Mouse (Mus musculus): ENCODE results near the gene Daam1. TPM values are rescaled to one million over a fixed set of nuclear protein-coding genes. Genes with fewer than 3 reads are reported as not detected.

Gene Daam1
- polyA plus RNA-seq, 1 experiment, result 36.2 TPM

DNA sequence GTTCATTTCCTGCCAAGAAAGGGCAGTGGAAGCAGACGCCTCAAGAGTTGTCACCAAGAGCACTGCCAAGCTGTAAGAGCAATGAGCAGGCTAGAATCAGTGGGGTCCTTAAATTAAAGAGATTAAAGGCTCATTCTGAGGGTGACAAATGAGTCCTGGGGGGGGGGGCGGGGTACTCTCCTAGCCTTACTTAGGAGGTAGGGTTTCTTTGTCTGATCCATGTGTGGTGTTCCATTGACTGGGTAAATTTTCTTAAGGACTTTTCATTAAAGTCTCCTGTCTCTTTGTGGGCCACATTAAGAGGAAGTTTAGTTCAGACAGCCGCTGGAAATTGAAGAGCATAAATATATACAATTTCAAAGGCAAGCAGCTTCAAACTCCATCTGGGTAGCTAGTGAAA, 138.1 kb downstream of the Daam1 start:
- Histone ChIP-seq H3K27ac (ENCODE audit: control insufficient read depth, insufficient read depth, low read depth, low read length, poor library complexity) (no peak overlapping the region), H3K4me1 (ENCODE audit: control insufficient read depth, insufficient read depth, low read length) (no peaks in the 10 kb centered on the region), H3K4me3 (replicated peaks; ENCODE audit: control insufficient read depth, low read depth, low read length) (no peak overlapping the region)
- TF ChIP-seq POLR2A (IDR thresholded peaks at IDR 0.05; ENCODE audit: borderline replicate concordance, control insufficient read depth, low read depth, low read length), result no peak
- TF ChIP-seq CTCF (IDR thresholded peaks at IDR 0.05; ENCODE audit: control insufficient read depth, insufficient read depth, low read length), result no peak
- WGBS, result 35% methylated on average over 3 of the region's 3 CpGs

DNA sequence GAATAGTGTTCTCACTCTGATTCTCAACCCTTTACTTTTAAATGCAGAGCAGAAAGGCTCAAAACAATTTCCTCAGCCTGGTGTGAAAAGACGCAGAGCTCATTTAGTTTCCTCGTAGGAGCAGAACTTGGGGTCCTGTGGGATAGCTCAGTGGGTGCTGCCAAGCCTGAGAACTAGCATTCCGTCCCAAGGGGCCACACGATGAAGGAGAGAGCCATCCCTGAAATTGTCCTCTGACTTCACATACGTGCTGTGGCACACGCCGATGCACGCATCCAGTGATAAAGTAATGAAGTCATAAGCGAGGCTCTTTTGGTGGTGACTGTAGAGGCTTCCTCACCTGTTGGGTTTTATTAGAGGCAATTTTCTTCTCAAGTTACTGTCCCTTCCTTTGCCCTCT, 138.6 kb downstream of the Daam1 start:
- TF ChIP-seq POLR2A (IDR thresholded peaks at IDR 0.05; ENCODE audit: borderline replicate concordance, control insufficient read depth, low read depth, low read length) (no peak), CTCF (IDR thresholded peaks at IDR 0.05; ENCODE audit: control insufficient read depth, insufficient read depth, low read length) (no peak)
- Histone ChIP-seq H3K27ac (ENCODE audit: control insufficient read depth, insufficient read depth, low read depth, low read length, poor library complexity) (no peak overlapping the region), H3K4me1 (ENCODE audit: control insufficient read depth, insufficient read depth, low read length) (no peaks in the 10 kb centered on the region), H3K4me3 (replicated peaks; ENCODE audit: control insufficient read depth, low read depth, low read length) (no peak overlapping the region)
- WGBS, result 89% methylated on average over 9 of the region's 9 CpGs

DNA sequence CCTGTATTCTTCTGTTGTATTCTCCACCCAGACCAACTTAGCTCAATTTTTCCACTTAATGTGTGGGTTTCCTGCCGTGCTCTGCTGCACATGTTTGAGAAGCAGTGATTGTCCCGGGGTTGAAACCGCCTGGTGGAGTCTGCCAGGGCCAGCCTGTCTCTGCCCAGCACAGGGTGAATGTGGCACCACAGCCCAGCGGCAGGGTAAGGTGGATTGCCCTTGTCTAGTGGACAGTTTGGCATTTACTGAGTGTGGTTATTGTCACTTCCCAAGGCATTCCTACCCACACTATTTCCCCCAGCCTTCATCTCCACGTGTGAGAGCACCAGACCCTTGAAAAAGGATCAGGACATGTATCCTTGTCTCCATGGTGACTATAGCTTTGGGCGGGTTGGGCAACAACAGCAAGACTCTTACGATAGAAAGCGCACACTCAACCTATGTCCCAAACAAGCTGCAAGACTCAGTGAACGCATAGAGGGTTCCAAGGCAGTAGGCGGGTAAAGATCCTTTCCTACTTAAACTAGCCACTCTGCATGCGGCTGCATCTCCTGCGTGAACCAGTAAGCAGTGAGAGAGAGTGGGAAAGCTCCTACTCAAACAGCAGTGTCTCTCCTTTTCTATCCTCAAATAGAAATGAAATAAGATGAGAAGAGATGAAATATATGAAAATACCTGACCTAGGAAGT, 139.2 kb downstream of the Daam1 start:
- Histone ChIP-seq H3K4me3 (replicated peaks; ENCODE audit: control insufficient read depth, low read depth, low read length) (no peak overlapping the region), H3K4me1 (ENCODE audit: control insufficient read depth, insufficient read depth, low read length) (no peaks in the 10 kb centered on the region), H3K27ac (ENCODE audit: control insufficient read depth, insufficient read depth, low read depth, low read length, poor library complexity) (no peak overlapping the region)
- 82% methylated on average over 12 of the region's 12 CpGs for WGBS
- no peak for TF ChIP-seq CTCF (IDR thresholded peaks at IDR 0.05; ENCODE audit: control insufficient read depth, insufficient read depth, low read length)

GRCm38 (mm10) chr12:71970791-71971654, 140.1 kb downstream of the Daam1 start:
- H3K4me3 ChIP-seq (replicated peaks; ENCODE audit: control insufficient read depth, low read depth, low read length), result no peak overlapping the region
- WGBS, result 73% methylated on average over 9 of the region's 9 CpGs
- no peaks in the 10 kb centered on the region for H3K4me1 ChIP-seq (ENCODE audit: control insufficient read depth, insufficient read depth, low read length)
- no peak for TF ChIP-seq POLR2A (IDR thresholded peaks at IDR 0.05; ENCODE audit: borderline replicate concordance, control insufficient read depth, low read depth, low read length)
- TF ChIP-seq CTCF (IDR thresholded peaks at IDR 0.05; ENCODE audit: control insufficient read depth, insufficient read depth, low read length), result no peak
- no peak overlapping the region for H3K27ac ChIP-seq (ENCODE audit: control insufficient read depth, insufficient read depth, low read depth, low read length, poor library complexity)

GRCm38 (mm10) chr12:71972126-71972525, 141.2 kb downstream of the Daam1 start:
- no peak overlapping the region for H3K4me3 ChIP-seq (replicated peaks; ENCODE audit: control insufficient read depth, low read depth, low read length)
- no peak for TF ChIP-seq POLR2A (IDR thresholded peaks at IDR 0.05; ENCODE audit: borderline replicate concordance, control insufficient read depth, low read depth, low read length)
- TF ChIP-seq CTCF (IDR thresholded peaks at IDR 0.05; ENCODE audit: control insufficient read depth, insufficient read depth, low read length), result no peak
- WGBS, result 84% methylated on average over 5 of the region's 5 CpGs
- H3K4me1 ChIP-seq (ENCODE audit: control insufficient read depth, insufficient read depth, low read length), result peaks cover under 1% of the 10 kb centered on the region; the same call in 1 of the 2 replicates
- no peak overlapping the region for H3K27ac ChIP-seq (ENCODE audit: control insufficient read depth, insufficient read depth, low read depth, low read length, poor library complexity)

GRCm38 (mm10) chr12:71972619-71973266, 141.9 kb downstream of the Daam1 start:
- 90% methylated on average over 12 of the region's 12 CpGs for WGBS
- Histone ChIP-seq H3K4me3 (replicated peaks; ENCODE audit: control insufficient read depth, low read depth, low read length) (no peak overlapping the region), H3K4me1 (ENCODE audit: control insufficient read depth, insufficient read depth, low read length) (peaks cover 1% of the 10 kb centered on the region; the same call in 1 of the 2 replicates), H3K27ac (ENCODE audit: control insufficient read depth, insufficient read depth, low read depth, low read length, poor library complexity) (no peak overlapping the region)
- no peak for TF ChIP-seq POLR2A (IDR thresholded peaks at IDR 0.05; ENCODE audit: borderline replicate concordance, control insufficient read depth, low read depth, low read length)
- TF ChIP-seq CTCF (IDR thresholded peaks at IDR 0.05; ENCODE audit: control insufficient read depth, insufficient read depth, low read length), result no peak

DNA sequence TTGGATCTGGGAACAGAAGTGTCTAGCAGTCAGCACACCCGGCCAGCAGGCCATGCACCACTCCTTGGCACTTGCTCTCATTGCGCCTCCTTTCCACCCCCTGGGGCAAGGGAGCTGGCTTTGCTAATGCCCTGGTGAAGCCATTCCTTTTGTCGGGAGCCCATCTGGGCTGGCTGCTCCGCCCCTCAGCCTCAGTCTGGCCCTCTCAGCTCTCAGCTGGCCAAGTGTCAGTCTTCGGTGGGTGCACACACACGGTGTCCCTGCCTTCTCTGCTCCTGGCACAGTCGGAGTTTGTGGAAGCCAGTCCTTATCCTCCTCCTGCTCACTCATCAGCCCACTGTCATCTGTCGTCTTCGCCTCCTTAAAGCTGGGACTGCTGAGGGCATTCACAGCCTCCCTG, 142.7 kb downstream of the Daam1 start:
- no peak for TF ChIP-seq POLR2A (IDR thresholded peaks at IDR 0.05; ENCODE audit: borderline replicate concordance, control insufficient read depth, low read depth, low read length)
- H3K27ac ChIP-seq (ENCODE audit: control insufficient read depth, insufficient read depth, low read depth, low read length, poor library complexity), result no peak overlapping the region

GRCm38 (mm10) chr12:71975626-71976025, 144.7 kb downstream of the Daam1 start:
- H3K4me3 ChIP-seq (replicated peaks; ENCODE audit: control insufficient read depth, low read depth, low read length), result no peak overlapping the region
- 55% methylated on average over 1 of the region's 1 CpGs for WGBS
- H3K27ac ChIP-seq (ENCODE audit: control insufficient read depth, insufficient read depth, low read depth, low read length, poor library complexity), result no peak overlapping the region
- H3K4me1 ChIP-seq (ENCODE audit: control insufficient read depth, insufficient read depth, low read length), result peaks cover 1% of the 10 kb centered on the region; the same call in 1 of the 2 replicates
- no peak for TF ChIP-seq CTCF (IDR thresholded peaks at IDR 0.05; ENCODE audit: control insufficient read depth, insufficient read depth, low read length)

More for the DNA sequence above, 142.7 kb downstream of the Daam1 start:
- 89% methylated on average over 9 of the region's 9 CpGs for WGBS
- no peak overlapping the region for H3K4me3 ChIP-seq (replicated peaks; ENCODE audit: control insufficient read depth, low read depth, low read length)
- peaks cover 1% of the 10 kb centered on the region; the same call in 1 of the 2 replicates for H3K4me1 ChIP-seq (ENCODE audit: control insufficient read depth, insufficient read depth, low read length)

Data from bone marrow, adult 2 months (tissue).